9 mouse cellular contexts compared by ENCODE assay signal in the genomic region with DNA sequence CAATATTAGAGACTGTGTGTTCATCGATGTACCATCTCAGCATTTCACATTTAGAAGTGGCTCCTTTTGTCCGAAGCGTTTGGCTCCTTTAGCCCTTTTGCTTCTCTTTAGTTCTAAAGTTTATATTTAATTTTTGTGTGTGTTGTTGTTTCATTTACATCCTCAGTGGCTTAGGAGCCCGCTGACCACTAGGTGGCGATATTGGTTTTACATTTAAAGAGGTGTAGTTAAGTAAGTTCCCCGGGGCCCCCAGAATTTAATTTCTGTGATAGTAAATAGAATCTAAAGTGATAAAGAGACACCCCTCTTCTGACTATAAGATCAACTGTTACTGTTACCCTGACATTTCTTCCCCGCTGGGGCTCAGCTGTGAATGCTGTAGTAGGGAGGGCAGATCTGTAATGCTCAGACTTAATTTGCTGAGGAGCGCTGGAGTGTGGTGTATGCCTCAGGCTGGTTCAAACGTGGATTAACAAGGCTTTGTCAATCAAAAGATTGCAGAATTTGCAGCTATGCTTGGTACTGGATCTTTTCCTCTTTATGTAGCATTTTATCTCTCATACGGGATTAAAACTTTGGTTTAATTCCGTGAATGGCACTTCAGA. TPM values are rescaled to one million over a fixed set of nuclear protein-coding genes. Genes with fewer than 3 reads are reported as not detected.
DNase-seq lines count a peak whose midpoint lies in the region; ATAC-seq lines count a peak whose summit lies in the region.
"Had no signal": no experiment of that assay in that cellular context is flagged by ENCODE, and none has a peak within 500 bp of the region (broad histone marks: within the 10 kb centered on the region; RNA-seq: fewer than 3 reads in every experiment).

No protein-coding gene starts in this region.

- H3K4me1 ChIP-seq in forebrain, embryonic 15.5 days, result peaks cover 11% of the 10 kb centered on the region
- peaks cover 23% of the 10 kb centered on the region for H3K4me1 ChIP-seq in hindbrain, embryonic 13.5 days (replicated peaks)
- 0 out of 2 replicates have a peak, but pooled peaks cover 4% of the 10 kb centered on the region for H3K4me1 ChIP-seq in neural tube, embryonic 11.5 days (ENCODE audit: control insufficient read depth, insufficient read depth, low read length)

- intact Hi-C loops in left cerebral cortex, postnatal 36 days (cut with DNase I), result loop anchor here (2.0 to 10.0 kb wide), 3 partner anchors 138 to 362 kb away; no protein-coding TSS in a partner anchor
- intact Hi-C loops in left cerebral cortex, postnatal 25 days (cut with DNase I), result loop anchor here (2.0 kb wide), 2 partner anchors 138 to 308 kb away; no protein-coding TSS in a partner anchor

- peak; percentile 53 for DNase-seq in left cerebral cortex, adult 11 months (ENCODE audit: low spot score)
- no peak for DNase-seq in left cerebral cortex, postnatal 36 days (ENCODE audit: low spot score in 2 of 2)
- peak; percentile 76 for DNase-seq in adrenal gland, postnatal 14 days
- DNase-seq in left cerebral cortex, postnatal 25 days (ENCODE audit: low spot score in 2 of 2), result peak; percentile 57 to 77
- peak; percentile 61 for DNase-seq in neural tube, embryonic 11.5 days (ENCODE audit: low spot score)
- peak; percentile 50 for DNase-seq in thymus, postnatal 25 days

- no peak overlapping the region for H3K9ac ChIP-seq in forebrain, embryonic 15.5 days (replicated peaks)
- H3K9ac ChIP-seq in hindbrain, embryonic 13.5 days, result no peak overlapping the region
- H3K9ac ChIP-seq in neural tube, embryonic 11.5 days (ENCODE audit: low read length), result no peak overlapping the region
- H3K9ac ChIP-seq: embryonic facial prominence, embryonic 13.5 days had no signal

- H3K27ac ChIP-seq in forebrain, embryonic 15.5 days (replicated peaks), result 0 out of 2 replicates have a peak overlapping the region, but pooled peaks have one; percentile 6
- peak overlapping the region; percentile 66; the same call in 1 of the 2 replicates for H3K27ac ChIP-seq in hindbrain, embryonic 13.5 days
- no peak overlapping the region for H3K27ac ChIP-seq in neural tube, embryonic 11.5 days (ENCODE audit: low read depth, low read length)
- H3K27ac ChIP-seq: embryonic facial prominence, embryonic 13.5 days had no signal

- no peaks in the 10 kb centered on the region for H3K9me3 ChIP-seq in forebrain, embryonic 15.5 days
- no peaks in the 10 kb centered on the region for H3K9me3 ChIP-seq in hindbrain, embryonic 13.5 days
- no peaks in the 10 kb centered on the region for H3K9me3 ChIP-seq in neural tube, embryonic 11.5 days (ENCODE audit: control insufficient read depth, low read length)

- H3K4me3 ChIP-seq in forebrain, embryonic 15.5 days, result no peak overlapping the region
- no peak overlapping the region for H3K4me3 ChIP-seq in hindbrain, embryonic 13.5 days
- H3K4me3 ChIP-seq in neural tube, embryonic 11.5 days (ENCODE audit: low read depth, low read length), result no peak overlapping the region
- H3K4me3 ChIP-seq: embryonic facial prominence, embryonic 13.5 days had no signal

- no peaks in the 10 kb centered on the region for H3K36me3 ChIP-seq in forebrain, embryonic 15.5 days
- peaks cover 7% of the 10 kb centered on the region for H3K36me3 ChIP-seq in hindbrain, embryonic 13.5 days
- H3K36me3 ChIP-seq in neural tube, embryonic 11.5 days (ENCODE audit: control insufficient read depth, insufficient read depth, low read length), result no peaks in the 10 kb centered on the region

- H3K4me2 ChIP-seq in forebrain, embryonic 15.5 days (replicated peaks), result no peak overlapping the region
- peak overlapping the region; percentile 18 for H3K4me2 ChIP-seq in hindbrain, embryonic 13.5 days
- no peak overlapping the region for H3K4me2 ChIP-seq in neural tube, embryonic 11.5 days (ENCODE audit: low read depth)
- H3K4me2 ChIP-seq: embryonic facial prominence, embryonic 13.5 days had no signal

- no peak for ATAC-seq in forebrain, embryonic 15.5 days (replicated peaks)
- ATAC-seq in hindbrain, embryonic 13.5 days (ENCODE audit: low FRiP score), result peak; percentile 72; the same call in 1 of the 2 replicates
- ATAC-seq in neural tube, embryonic 11.5 days (ENCODE audit: insufficient read depth, low FRiP score, low TSS enrichment), result no peak

- H3K27me3 ChIP-seq in forebrain, embryonic 15.5 days, result no peaks in the 10 kb centered on the region
- H3K27me3 ChIP-seq in hindbrain, embryonic 13.5 days, result no peaks in the 10 kb centered on the region
- H3K27me3 ChIP-seq in neural tube, embryonic 11.5 days (ENCODE audit: control insufficient read depth, insufficient read depth, low read length), result no peaks in the 10 kb centered on the region
- H3K27me3 ChIP-seq: embryonic facial prominence, embryonic 13.5 days had no signal

- 48% methylated on average over 11 of the region's 11 CpGs for WGBS in forebrain, embryonic 15.5 days
- WGBS in hindbrain, embryonic 13.5 days, result 46% methylated on average over 11 of the region's 11 CpGs
- WGBS in neural tube, embryonic 11.5 days, result 55% methylated on average over 11 of the region's 11 CpGs

RNA-seq across cellular contexts. Expression of a gene that starts 35.2 kb away (rescaled TPM):
- total RNA-seq in left cerebral cortex, postnatal 36 days (2021), result 10 to 100 TPM; 13.5 to 14.7 TPM
- total RNA-seq in adrenal gland, postnatal 14 days (2021), result 20.5 and 22.9 TPM in 2 replicates
- polyA plus RNA-seq in forebrain, embryonic 15.5 days (2015; fragmentation: Nextera tagmentation; extraction: Ambion mirVana), result 12.8 and 13.2 TPM in 2 replicates
- polyA plus RNA-seq in hindbrain, embryonic 13.5 days (2015; fragmentation: Nextera tagmentation; extraction: Ambion mirVana), result 10.7 and 12.2 TPM in 2 replicates
- total RNA-seq in left cerebral cortex, postnatal 25 days (2021), result 10 to 100 TPM; 14.8 to 16.3 TPM
- polyA plus RNA-seq in neural tube, embryonic 11.5 days (2014; fragmentation: Nextera tagmentation; extraction: Ambion mirVana), result 14.8 and 19.3 TPM in 2 replicates

Comparison
In these comparisons a context has a peak if more than half of its experiments do, and no peak if none do; other contexts are left out.
1. DNase-seq: peak in left cerebral cortex, adult 11 months (single experiment), adrenal gland, postnatal 14 days (single experiment), left cerebral cortex, postnatal 25 days (2 of 2), neural tube, embryonic 11.5 days (single experiment) and thymus, postnatal 25 days (single experiment); none in left cerebral cortex, postnatal 36 days (0 of 2).